Mouse (Mus musculus): ENCODE data around the gene Ngly1. TPM values are rescaled to one million over a fixed set of nuclear protein-coding genes. Genes with fewer than 3 reads are reported as not detected.
A peak's percentile ranks its signal among the peaks of the same experiment; 100 is the strongest.

Gene Ngly1
- polyA plus RNA-seq, 1 experiment from 2014 or later, result 18.0 TPM

DNA sequence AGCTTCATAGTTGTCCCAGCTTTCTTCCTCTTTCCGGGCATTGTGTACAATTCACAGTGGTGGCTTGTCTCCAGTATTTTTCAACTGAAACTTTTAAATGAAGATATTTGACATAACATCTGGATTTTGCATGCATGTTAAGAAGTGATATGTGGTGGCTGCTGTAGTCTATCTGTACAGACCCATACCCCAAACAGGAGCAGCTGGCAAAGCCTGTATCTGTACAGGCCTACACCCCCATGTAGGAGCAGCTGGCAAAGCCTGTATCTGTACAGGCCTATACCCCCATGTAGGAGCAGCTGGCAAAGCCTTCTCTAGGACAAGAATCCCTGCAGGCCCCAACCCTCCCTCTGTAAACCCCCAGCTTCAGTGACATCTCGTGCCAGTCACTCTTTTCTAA lies 65.8 kb downstream of the Ngly1 start:
- Histone ChIP-seq H3K4me3 (no peak overlapping the region), H3K27ac (no peak overlapping the region), H3K9me3 (no peaks in the 10 kb centered on the region), H3K27me3 (ENCODE audit: poor library complexity, severe bottlenecking) (no peaks in the 10 kb centered on the region), H3K4me1 (no peaks in the 10 kb centered on the region), H3K36me3 (replicated peaks) (no peaks in the 10 kb centered on the region)
- 85% methylated on average over 2 of the region's 2 CpGs for WGBS
- no peak for DNase-seq (ENCODE audit: extremely low spot score, low spot score)

DNA sequence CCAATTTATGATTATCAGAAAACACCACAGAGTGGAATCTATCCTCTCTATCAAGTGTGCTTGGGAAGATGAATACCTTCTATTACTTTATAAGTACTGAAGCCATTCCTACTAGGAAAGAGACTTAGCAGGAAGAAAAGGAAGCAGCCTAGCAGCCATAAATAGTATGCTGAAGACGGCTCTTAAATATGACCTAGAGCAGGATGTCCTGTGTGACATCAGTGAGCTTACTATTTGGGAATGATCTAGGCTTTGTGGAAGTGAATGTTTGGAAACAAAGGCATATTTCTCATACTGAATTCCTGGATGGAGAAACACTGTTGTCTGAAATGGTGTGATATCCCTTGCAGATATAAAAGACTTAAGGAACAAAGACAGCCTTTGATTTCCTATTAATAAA lies 67.6 kb downstream of the Ngly1 start:
- 82% methylated on average over 1 of the region's 1 CpGs for WGBS
- Histone ChIP-seq H3K4me3 (no peak overlapping the region), H3K27me3 (ENCODE audit: poor library complexity, severe bottlenecking) (no peaks in the 10 kb centered on the region), H3K4me1 (no peaks in the 10 kb centered on the region), H3K27ac (no peak overlapping the region), H3K36me3 (replicated peaks) (no peaks in the 10 kb centered on the region), H3K9me3 (no peaks in the 10 kb centered on the region)
- DNase-seq (ENCODE audit: extremely low spot score, low spot score), result no peak

DNA sequence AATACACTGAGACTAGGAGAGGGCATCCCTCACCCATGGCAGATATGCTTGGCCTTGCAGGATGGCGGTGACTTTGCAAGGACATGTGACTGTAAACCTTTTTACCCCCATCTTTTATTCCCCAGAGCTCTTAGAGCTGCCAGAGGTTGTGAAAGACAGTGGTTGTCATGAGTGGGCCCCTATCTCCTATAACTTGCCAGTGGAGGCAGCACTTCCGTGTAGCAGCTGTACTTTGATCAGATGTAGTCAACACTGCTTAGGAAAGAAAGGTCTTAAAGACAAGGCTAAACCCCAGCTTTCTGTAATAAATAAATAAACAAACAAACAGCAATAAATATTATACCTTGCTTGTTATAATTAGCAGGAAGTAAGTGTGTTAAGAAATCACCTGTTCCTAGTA lies 70.7 kb downstream of the Ngly1 start:
- 92% methylated on average over 2 of the region's 2 CpGs for whole genome bisulfite sequencing
- Histone ChIP-seq H3K4me1 (no peaks in the 10 kb centered on the region), H3K9me3 (no peaks in the 10 kb centered on the region), H3K27ac (no peak overlapping the region), H3K36me3 (replicated peaks) (no peaks in the 10 kb centered on the region), H3K4me3 (no peak overlapping the region), H3K27me3 (ENCODE audit: poor library complexity, severe bottlenecking) (no peaks in the 10 kb centered on the region)
- no peak for DNase-seq (ENCODE audit: extremely low spot score, low spot score)

DNA sequence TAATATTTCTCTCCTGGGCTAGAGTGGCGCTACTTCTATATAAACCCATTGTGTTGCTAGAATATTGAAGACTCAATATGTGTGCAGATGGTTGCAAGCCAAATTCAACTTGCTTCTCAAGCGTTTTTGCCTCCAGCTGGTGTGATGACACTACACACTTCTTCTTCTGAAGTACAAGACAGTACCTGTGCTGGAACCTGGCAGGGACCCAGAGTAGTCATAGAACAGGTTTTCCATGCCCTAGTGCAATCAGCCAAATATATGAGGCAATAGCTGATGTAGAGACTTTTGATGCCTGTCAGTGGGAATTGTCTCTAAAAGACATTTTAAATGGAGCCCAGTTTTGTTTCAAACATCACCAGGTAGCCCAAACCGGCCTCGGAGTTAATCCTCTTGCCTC lies 75.3 kb downstream of the Ngly1 start:
- Histone ChIP-seq H3K4me3 (no peak overlapping the region), H3K9me3 (no peaks in the 10 kb centered on the region), H3K4me1 (peaks cover 13% of the 10 kb centered on the region), H3K36me3 (replicated peaks) (no peaks in the 10 kb centered on the region), H3K27ac (no peak overlapping the region), H3K27me3 (ENCODE audit: poor library complexity, severe bottlenecking) (no peaks in the 10 kb centered on the region)
- no peak for DNase-seq (ENCODE audit: extremely low spot score, low spot score)
- 84% methylated on average over 4 of the region's 4 CpGs for WGBS

DNA sequence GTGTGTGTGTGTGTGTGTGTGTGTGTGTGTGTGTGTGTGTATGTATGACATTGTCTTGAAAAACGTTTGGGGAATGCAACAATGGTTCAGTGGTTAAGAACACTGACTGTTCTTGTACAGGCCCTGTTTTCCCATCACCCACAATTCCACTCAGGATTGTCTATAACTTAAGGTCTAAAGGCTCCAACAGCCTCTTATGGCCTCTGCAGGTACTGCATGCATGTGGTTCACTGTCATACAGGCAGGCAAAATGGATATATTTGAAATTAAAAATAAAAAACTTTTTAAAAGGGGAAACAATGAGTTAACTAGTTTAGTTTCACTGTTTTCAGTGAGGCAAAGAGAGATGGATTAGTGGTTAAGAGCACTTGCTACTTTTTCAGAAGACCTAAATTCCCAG lies 76.1 kb downstream of the Ngly1 start:
- H3K27me3 ChIP-seq (ENCODE audit: poor library complexity, severe bottlenecking), result no peaks in the 10 kb centered on the region
- H3K9me3 ChIP-seq, result no peaks in the 10 kb centered on the region
- H3K4me3 ChIP-seq, result no peak overlapping the region
- H3K4me1 ChIP-seq, result peaks cover 15% of the 10 kb centered on the region
- DNase-seq (ENCODE audit: extremely low spot score, low spot score), result no peak
- H3K27ac ChIP-seq, result no peak overlapping the region
- H3K36me3 ChIP-seq (replicated peaks), result no peaks in the 10 kb centered on the region
- 67% methylated on average over 1 of the region's 1 CpGs for WGBS

DNA sequence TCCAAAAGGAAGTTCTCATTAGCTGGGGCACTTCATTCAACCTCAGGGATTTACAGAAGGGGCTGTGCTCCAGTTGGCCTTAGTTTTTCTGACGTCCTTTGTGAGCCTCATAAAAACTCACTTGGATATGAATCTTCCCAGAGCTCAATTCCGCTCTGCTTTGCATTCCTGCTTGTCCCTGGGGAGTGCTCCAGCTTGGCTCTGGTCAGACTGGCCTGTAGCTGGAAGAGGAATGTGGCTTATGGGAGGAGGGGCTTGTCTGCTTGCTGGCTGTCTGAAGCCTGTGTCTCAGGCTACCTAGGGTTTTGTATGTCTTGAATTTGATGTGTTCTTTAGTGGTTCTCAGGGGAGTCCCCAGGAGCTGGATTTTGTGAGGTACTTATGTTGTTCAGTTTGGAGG lies 79.5 kb downstream of the Ngly1 start:
- no peaks in the 10 kb centered on the region for H3K36me3 ChIP-seq (replicated peaks)
- no peaks in the 10 kb centered on the region for H3K27me3 ChIP-seq (ENCODE audit: poor library complexity, severe bottlenecking)
- WGBS, result 10% methylated on average over 2 of the region's 2 CpGs
- peak overlapping the region; percentile 83 for H3K27ac ChIP-seq
- no peaks in the 10 kb centered on the region for H3K9me3 ChIP-seq
- DNase-seq (ENCODE audit: extremely low spot score, low spot score), result peak; percentile 30
- no peak overlapping the region for H3K4me3 ChIP-seq
- H3K4me1 ChIP-seq, result peaks cover 22% of the 10 kb centered on the region

DNA sequence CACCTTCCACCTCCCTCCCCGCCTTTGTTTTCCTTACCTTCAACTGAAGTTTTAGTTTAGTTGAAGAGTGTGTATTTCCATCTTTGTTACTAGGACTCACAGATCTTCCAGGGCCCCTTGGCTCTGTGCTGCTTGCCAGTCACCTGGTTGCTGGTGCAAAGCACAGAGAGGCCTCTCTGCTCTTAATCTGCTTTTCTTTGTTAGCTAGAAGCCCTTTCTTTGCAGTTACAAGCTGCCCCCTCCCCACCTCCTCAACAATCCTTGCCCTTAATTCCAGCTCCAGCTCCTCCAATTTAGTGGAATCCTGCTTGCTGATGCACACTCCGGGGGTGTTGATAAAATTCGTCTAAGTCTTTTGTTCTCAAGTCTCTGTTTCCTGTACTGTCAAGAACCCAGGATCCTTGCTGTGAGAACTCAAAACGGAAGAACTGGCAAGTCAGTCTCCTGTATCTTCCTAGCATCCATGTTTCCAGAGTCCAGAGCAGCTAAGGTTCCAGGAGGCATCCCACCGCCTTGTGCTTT lies 79.9 kb downstream of the Ngly1 start:
- Histone ChIP-seq H3K9me3 (no peaks in the 10 kb centered on the region), H3K27ac (peak overlapping the region; percentile 83), H3K36me3 (replicated peaks) (no peaks in the 10 kb centered on the region), H3K27me3 (ENCODE audit: poor library complexity, severe bottlenecking) (no peaks in the 10 kb centered on the region), H3K4me3 (no peak overlapping the region), H3K4me1 (peaks cover 22% of the 10 kb centered on the region)
- WGBS, result 20% methylated on average over 5 of the region's 5 CpGs
- DNase-seq (ENCODE audit: extremely low spot score, low spot score), result no peak

DNA sequence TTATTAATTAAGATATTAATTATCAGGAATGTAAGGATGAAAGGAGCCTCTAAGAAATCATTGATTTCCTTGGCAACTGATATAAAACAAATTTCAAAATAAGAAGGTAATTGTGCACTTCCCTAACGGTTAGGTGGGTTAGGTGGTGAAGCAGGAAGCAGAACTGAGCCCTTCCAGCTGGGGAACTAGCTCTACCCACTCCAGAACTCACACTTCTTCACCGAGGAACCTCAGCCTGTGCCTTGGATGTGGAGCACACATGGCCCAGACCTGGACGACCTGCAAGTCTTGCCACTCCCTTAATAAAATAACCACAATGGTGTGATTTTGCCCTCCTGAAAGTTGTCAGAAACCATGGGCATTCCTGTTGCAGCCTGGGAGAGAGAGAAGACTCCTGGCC lies 80.7 kb downstream of the Ngly1 start:
- Histone ChIP-seq H3K36me3 (replicated peaks) (no peaks in the 10 kb centered on the region), H3K27me3 (ENCODE audit: poor library complexity, severe bottlenecking) (no peaks in the 10 kb centered on the region), H3K4me1 (peaks cover 22% of the 10 kb centered on the region), H3K4me3 (no peak overlapping the region), H3K27ac (no peak overlapping the region), H3K9me3 (no peaks in the 10 kb centered on the region)
- 76% methylated on average over 3 of the region's 3 CpGs for WGBS
- DNase-seq (ENCODE audit: extremely low spot score, low spot score), result no peak

DNA sequence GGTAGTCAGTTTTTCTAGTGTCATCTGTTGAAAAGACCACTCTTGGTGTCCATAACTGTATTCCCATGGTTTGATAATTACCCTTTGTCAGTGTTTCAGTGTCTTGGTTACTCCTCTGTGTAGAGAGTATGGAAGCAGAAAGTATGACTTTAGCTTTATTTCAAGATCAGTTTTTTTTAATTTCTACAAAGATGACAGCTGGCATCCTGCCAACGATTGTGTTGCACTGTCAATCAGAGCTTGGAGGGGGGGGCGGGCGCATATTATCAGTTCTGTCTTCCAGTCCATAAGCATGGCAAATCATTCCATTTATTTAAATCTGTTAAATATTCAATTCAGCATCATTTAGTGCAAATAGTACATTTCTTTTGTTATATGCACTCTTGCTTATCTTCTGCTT lies 85.2 kb downstream of the Ngly1 start:
- Histone ChIP-seq H3K36me3 (replicated peaks) (no peaks in the 10 kb centered on the region), H3K4me1 (peaks cover 14% of the 10 kb centered on the region), H3K9me3 (no peaks in the 10 kb centered on the region), H3K4me3 (no peak overlapping the region), H3K27me3 (ENCODE audit: poor library complexity, severe bottlenecking) (no peaks in the 10 kb centered on the region), H3K27ac (no peak overlapping the region)
- no peak for DNase-seq (ENCODE audit: extremely low spot score, low spot score)
- WGBS, result 96% methylated on average over 3 of the region's 3 CpGs

DNA sequence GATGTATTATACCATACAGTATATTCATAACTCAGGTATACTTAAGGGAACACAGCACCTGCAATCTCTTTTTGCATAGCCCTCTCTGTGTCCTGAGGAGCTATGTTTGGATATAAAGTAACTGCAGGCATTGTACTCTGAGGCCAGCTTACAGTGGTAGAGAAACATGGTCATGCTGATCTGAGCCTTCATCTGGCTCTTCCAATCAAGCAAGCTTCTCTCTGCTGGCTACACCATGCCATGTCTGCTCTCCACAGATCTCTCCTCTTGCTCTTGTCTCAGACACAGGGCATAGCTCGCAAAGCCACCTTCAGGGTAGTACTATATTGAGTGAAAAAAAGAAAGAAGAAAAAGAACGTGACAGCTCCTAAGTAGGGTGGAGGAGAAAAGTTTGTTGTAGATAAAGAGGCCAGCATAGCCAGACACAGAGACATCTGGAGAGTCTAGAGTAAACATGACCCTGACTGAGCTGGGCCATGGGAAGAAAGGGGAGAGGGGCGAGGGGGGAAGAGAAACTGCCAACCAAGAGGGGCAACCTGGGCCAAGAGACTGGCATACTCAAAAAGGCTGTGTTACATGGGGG lies 86.8 kb downstream of the Ngly1 start:
- no peaks in the 10 kb centered on the region for H3K9me3 ChIP-seq
- 74% methylated on average over 3 of the region's 3 CpGs for WGBS

DNA sequence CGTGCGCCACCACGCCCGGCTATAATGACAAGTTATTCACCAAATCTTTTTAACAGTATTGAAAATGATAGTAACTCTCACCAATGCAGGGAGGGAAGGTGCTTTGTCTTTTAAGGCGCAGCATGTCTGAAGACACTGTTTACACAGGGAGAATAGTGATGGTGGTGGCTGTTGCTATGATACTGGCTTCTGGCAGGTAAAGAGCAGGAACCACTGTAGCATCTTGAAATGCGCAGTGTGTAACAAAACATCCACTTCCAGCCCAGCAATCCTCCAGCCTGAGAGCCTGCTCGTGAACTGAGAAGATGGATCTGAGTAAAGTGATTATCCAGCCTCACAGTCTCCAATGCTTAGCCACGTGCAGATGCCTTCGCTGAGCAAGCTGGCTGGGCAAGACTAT lies 98.4 kb downstream of the Ngly1 start:
- Histone ChIP-seq H3K4me3 (no peak overlapping the region), H3K27me3 (ENCODE audit: poor library complexity, severe bottlenecking) (no peaks in the 10 kb centered on the region), H3K4me1 (no peaks in the 10 kb centered on the region), H3K9me3 (no peaks in the 10 kb centered on the region), H3K36me3 (replicated peaks) (no peaks in the 10 kb centered on the region), H3K27ac (no peak overlapping the region)
- WGBS, result 79% methylated on average over 9 of the region's 9 CpGs
- no peak for DNase-seq (ENCODE audit: extremely low spot score, low spot score)

More for the DNA sequence above, 86.8 kb downstream of the Ngly1 start:
- Histone ChIP-seq H3K36me3 (replicated peaks) (no peaks in the 10 kb centered on the region), H3K4me3 (no peak overlapping the region), H3K27ac (no peak overlapping the region), H3K4me1 (peaks cover 8% of the 10 kb centered on the region), H3K27me3 (ENCODE audit: poor library complexity, severe bottlenecking) (no peaks in the 10 kb centered on the region)
- DNase-seq (ENCODE audit: extremely low spot score, low spot score), result no peak

DNA sequence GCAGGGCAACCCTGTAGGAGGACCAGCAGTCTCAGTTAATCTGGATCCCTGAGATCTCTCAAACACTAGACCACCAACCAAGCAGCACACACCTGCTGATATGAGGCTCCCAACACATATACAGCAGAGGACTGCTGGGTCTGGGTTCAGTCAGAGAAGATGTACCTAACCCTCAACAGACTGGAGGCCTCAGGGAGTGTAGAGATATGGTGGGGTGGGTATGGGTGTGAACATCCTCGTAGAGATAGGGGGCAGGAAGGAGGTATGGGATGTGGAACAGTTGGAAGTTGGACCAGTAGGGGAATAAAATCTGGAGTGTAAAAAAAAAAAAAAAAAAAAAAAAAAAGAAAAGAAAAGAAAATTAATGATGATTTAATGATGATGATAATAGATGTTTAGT lies 110.6 kb downstream of the Ngly1 start:
- H3K36me3 ChIP-seq (replicated peaks), result no peaks in the 10 kb centered on the region
- DNase-seq (ENCODE audit: extremely low spot score, low spot score), result no peak
- H3K27me3 ChIP-seq (ENCODE audit: poor library complexity, severe bottlenecking), result no peaks in the 10 kb centered on the region
- no peaks in the 10 kb centered on the region for H3K9me3 ChIP-seq
- H3K27ac ChIP-seq, result no peak overlapping the region
- 61% methylated on average over 1 of the region's 1 CpGs for WGBS
- H3K4me3 ChIP-seq, result no peak overlapping the region
- H3K4me1 ChIP-seq, result peaks cover 11% of the 10 kb centered on the region

Measured in forebrain, embryonic 10.5 days (tissue).